Mouse (Mus musculus): ENCODE measurements around the gene Optn. TPM values are rescaled to one million over a fixed set of nuclear protein-coding genes. Genes with fewer than 3 reads are reported as not detected.

Optn gene
- total RNA-seq, 4 experiments from 2014 or later = 81.2 to 101 (median 95.0) TPM

DNA sequence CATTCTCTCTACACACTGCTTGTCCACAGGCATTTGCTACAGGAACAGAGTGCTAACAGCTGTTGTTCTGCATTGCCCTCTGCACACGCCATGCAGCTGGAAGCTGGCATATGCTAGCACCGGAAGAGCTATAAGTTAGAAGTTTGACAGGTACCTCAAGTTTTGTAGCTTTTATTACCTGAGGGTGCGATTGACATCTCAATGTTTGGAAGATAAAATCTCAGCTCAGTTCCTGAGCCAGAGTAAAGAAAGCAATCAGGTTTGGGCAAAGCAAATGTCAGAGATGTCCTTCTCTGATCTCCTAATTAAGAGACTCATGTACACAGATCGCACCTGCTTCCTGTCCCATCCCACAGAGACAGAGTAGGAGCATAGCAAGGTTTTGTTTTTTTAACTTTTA is 77.1 kb downstream of the Optn start:
- DNase-seq (ENCODE audit: low spot score) = no peak

DNA sequence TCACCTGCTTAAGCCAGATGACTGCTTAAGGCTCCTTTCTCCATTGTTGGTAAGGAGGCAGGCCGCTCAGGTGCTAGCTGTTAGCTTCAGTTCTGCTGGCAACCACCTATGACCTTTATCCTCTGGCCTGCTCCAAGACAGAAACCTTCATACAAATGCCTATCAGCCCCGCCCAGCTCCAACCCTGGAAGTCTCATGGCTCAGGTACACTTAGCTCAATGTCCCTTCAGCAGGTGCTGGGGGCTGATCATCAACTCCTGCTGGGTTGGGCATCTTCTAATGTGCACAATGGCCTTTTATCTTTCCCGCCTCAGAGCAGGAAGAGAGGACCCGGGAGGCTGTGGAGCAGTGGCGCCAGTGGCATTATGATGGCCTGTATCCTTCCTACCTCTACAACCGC is 78.9 kb downstream of the Optn start:
- no peak for DNase-seq (ENCODE audit: low spot score)

DNA sequence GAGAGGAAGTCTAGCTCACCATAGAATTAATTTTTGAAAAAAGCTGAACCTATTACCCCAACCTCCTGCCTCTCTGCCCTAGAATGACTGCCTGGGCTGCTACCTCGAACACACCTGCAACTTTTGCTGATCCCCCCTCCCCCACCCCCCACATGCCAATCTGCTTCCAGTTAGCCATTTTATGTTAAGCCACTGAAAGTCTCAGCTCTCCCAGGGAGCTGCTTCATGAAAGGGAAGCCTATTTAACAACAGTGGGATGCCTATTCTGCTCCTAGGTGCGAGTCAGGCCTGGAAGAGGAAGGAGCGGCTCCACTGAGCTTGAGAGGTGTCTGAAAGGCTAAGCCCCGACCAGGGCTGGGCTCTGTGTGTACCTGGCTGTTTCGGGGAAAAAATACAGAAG is 79.9 kb downstream of the Optn start:
- DNase-seq (ENCODE audit: low spot score) = no peak

DNA sequence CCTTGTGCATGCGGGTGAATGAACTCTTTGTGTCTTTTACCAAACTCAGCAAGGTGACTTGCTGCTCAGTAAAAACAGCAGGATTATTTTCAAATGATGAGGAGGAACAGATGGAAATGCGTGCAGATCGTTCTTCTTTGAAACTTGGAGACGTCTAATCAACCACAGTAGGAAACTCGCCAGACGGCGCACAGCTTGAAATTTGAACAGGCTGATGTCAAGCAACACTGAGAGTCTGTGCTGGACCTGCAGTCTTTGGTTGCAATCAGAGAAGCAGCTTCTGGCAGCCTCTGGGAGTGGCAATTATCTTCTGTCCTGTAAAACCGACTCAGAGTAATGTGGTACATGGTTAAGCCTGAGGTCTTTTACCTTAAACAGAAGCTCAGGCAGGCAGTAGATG is 85.8 kb downstream of the Optn start:
- DNase-seq (ENCODE audit: low spot score) = no peak

DNA sequence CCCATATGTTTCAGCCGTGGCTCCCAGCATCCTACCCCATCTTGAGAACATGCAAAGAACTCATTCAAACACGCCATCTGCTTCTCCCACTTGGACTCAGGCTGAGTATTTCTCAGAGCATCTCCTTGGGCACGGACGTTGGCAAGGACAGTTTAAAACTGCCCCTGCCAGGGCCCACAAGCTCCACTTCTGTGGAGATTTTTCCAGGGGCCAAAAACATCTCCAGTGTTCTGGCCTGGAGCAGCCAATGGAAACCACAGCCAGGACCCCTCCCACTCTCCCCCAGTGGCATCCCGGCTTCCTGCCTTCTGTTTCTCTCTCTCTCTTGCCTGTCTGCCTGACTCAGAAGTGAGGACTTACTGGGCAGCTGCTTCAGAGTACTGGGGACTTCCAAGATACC is 88.0 kb downstream of the Optn start, which contains the start of gene Ucma:
Gene Ucma (plus strand): TSS at position 316 of the 400 bp plus-strand sequence.
- DNase-seq (ENCODE audit: low spot score) = no peak

Other genes with a start within 250 kb of the Optn start
- gene Sephs1, start 182.5 kb downstream of the Optn start, total RNA-seq (2022) = 10 to 100 TPM; 10.1 to 15.0 (median 12.0) TPM
- gene Phyh, start 145.0 kb downstream of the Optn start, total RNA-seq (2022) = 100 to 1,000 TPM; 845 to 879 (median 862) TPM
- not detected for gene Ucma, start 87.9 kb downstream of the Optn start, total RNA-seq (2022)
- under 1 TPM; 0.22 to 0.72 (median 0.39) TPM for gene Mcm10, start 51.3 kb downstream of the Optn start, total RNA-seq (2022)
- 1 to 10 TPM; 2.2 to 3.2 (median 3.1) TPM for gene Ccdc3, start 73.7 kb upstream of the Optn start, total RNA-seq (2022)